Mouse (Mus musculus): ENCODE results near the gene Stx19. TPM values are rescaled to one million over a fixed set of nuclear protein-coding genes. Genes with fewer than 3 reads are reported as not detected.

The Stx19 gene
- not detected in 2 replicates for polyA plus RNA-seq (2012; ENCODE audit: insufficient read depth, insufficient read length, missing spikeins)

- TF ChIP-seq POLR2A (IDR thresholded peaks at IDR 0.05; ENCODE audit: borderline replicate concordance, low read depth, low read length) (no peak), CTCF (IDR thresholded peaks at IDR 0.05; ENCODE audit: low read depth, low read length) (no peak)
- H3K27ac ChIP-seq (ENCODE audit: insufficient read depth, low read depth, low read length) = no peak within 1 kb of the TSS
- H3K4me3 ChIP-seq (ENCODE audit: insufficient read depth, low read length) = no peak within 1 kb of the TSS
- H3K4me1 ChIP-seq (ENCODE audit: control insufficient read depth, insufficient read depth, low read length) = no peaks in the 10 kb centered on the region
Measured at GRCm38 (mm10) chr16:62814491-62814890, at the start of gene Stx19. Gene Stx19, plus strand, starts transcription at chr16:62814676.

GRCm38 (mm10) chr16:62773462-62773861 lies 41.0 kb upstream of the Stx19 start:
- Histone ChIP-seq H3K4me1 (ENCODE audit: control insufficient read depth, insufficient read depth, low read length) (no peaks in the 10 kb centered on the region), H3K27ac (ENCODE audit: insufficient read depth, low read depth, low read length) (no peak overlapping the region), H3K4me3 (ENCODE audit: insufficient read depth, low read length) (no peak overlapping the region)
- no peak for TF ChIP-seq CTCF (IDR thresholded peaks at IDR 0.05; ENCODE audit: low read depth, low read length)
- TF ChIP-seq POLR2A (IDR thresholded peaks at IDR 0.05; ENCODE audit: borderline replicate concordance, low read depth, low read length) = no peak

- no peak overlapping the region for H3K4me3 ChIP-seq (ENCODE audit: insufficient read depth, low read length)
- H3K27ac ChIP-seq (ENCODE audit: insufficient read depth, low read depth, low read length) = no peak overlapping the region
- H3K4me1 ChIP-seq (ENCODE audit: control insufficient read depth, insufficient read depth, low read length) = peaks cover 2% of the 10 kb centered on the region; the same call in 1 of the 2 replicates
- TF ChIP-seq CTCF (IDR thresholded peaks at IDR 0.05; ENCODE audit: low read depth, low read length) (no peak), POLR2A (IDR thresholded peaks at IDR 0.05; ENCODE audit: borderline replicate concordance, low read depth, low read length) (no peak)
Measured at GRCm38 (mm10) chr16:62776034-62776433, 38.4 kb upstream of the Stx19 start.

GRCm38 (mm10) chr16:62778282-62778681 lies 36.2 kb upstream of the Stx19 start:
- Histone ChIP-seq H3K4me1 (ENCODE audit: control insufficient read depth, insufficient read depth, low read length) (peaks cover 8% of the 10 kb centered on the region), H3K27ac (ENCODE audit: insufficient read depth, low read depth, low read length) (no peak overlapping the region), H3K4me3 (ENCODE audit: insufficient read depth, low read length) (no peak overlapping the region)
- no peak for TF ChIP-seq POLR2A (IDR thresholded peaks at IDR 0.05; ENCODE audit: borderline replicate concordance, low read depth, low read length)
- no peak for TF ChIP-seq CTCF (IDR thresholded peaks at IDR 0.05; ENCODE audit: low read depth, low read length)

- Histone ChIP-seq H3K27ac (ENCODE audit: insufficient read depth, low read depth, low read length) (no peak overlapping the region), H3K4me1 (ENCODE audit: control insufficient read depth, insufficient read depth, low read length) (peaks cover 14% of the 10 kb centered on the region), H3K4me3 (ENCODE audit: insufficient read depth, low read length) (no peak overlapping the region)
- TF ChIP-seq POLR2A (IDR thresholded peaks at IDR 0.05; ENCODE audit: borderline replicate concordance, low read depth, low read length) (no peak), CTCF (IDR thresholded peaks at IDR 0.05; ENCODE audit: low read depth, low read length) (no peak)
Measured at GRCm38 (mm10) chr16:62782229-62782628, 32.2 kb upstream of the Stx19 start.

GRCm38 (mm10) chr16:62786621-62787331 lies 27.7 kb upstream of the Stx19 start, which contains the start of gene Nsun3:
Gene Nsun3, minus strand, starts transcription at chr16:62786818.
- Histone ChIP-seq H3K27ac (ENCODE audit: insufficient read depth, low read depth, low read length) (peak within 1 kb of the TSS; percentile 93), H3K4me1 (ENCODE audit: control insufficient read depth, insufficient read depth, low read length) (peaks cover 16% of the 10 kb centered on the region), H3K4me3 (ENCODE audit: insufficient read depth, low read length) (peak within 1 kb of the TSS; percentile 95)
- TF ChIP-seq CTCF (IDR thresholded peaks at IDR 0.05; ENCODE audit: low read depth, low read length) = no peak
- no peak for TF ChIP-seq POLR2A (IDR thresholded peaks at IDR 0.05; ENCODE audit: borderline replicate concordance, low read depth, low read length)

GRCm38 (mm10) chr16:62796608-62797007 lies 17.9 kb upstream of the Stx19 start:
- peaks cover 10% of the 10 kb centered on the region for H3K4me1 ChIP-seq (ENCODE audit: control insufficient read depth, insufficient read depth, low read length)
- TF ChIP-seq CTCF (IDR thresholded peaks at IDR 0.05; ENCODE audit: low read depth, low read length) = no peak
- TF ChIP-seq POLR2A (IDR thresholded peaks at IDR 0.05; ENCODE audit: borderline replicate concordance, low read depth, low read length) = no peak
- H3K4me3 ChIP-seq (ENCODE audit: insufficient read depth, low read length) = no peak overlapping the region
- no peak overlapping the region for H3K27ac ChIP-seq (ENCODE audit: insufficient read depth, low read depth, low read length)

GRCm38 (mm10) chr16:62798808-62799207 lies 15.7 kb upstream of the Stx19 start:
- no peak overlapping the region for H3K27ac ChIP-seq (ENCODE audit: insufficient read depth, low read depth, low read length)
- TF ChIP-seq CTCF (IDR thresholded peaks at IDR 0.05; ENCODE audit: low read depth, low read length) (no peak), POLR2A (IDR thresholded peaks at IDR 0.05; ENCODE audit: borderline replicate concordance, low read depth, low read length) (no peak)
- no peak overlapping the region for H3K4me3 ChIP-seq (ENCODE audit: insufficient read depth, low read length)
- peaks cover 10% of the 10 kb centered on the region for H3K4me1 ChIP-seq (ENCODE audit: control insufficient read depth, insufficient read depth, low read length)

- peaks cover 12% of the 10 kb centered on the region for H3K4me1 ChIP-seq (ENCODE audit: control insufficient read depth, insufficient read depth, low read length)
- TF ChIP-seq CTCF (IDR thresholded peaks at IDR 0.05; ENCODE audit: low read depth, low read length) (no peak), POLR2A (IDR thresholded peaks at IDR 0.05; ENCODE audit: borderline replicate concordance, low read depth, low read length) (no peak)
- H3K27ac ChIP-seq (ENCODE audit: insufficient read depth, low read depth, low read length) = no peak overlapping the region
- no peak overlapping the region for H3K4me3 ChIP-seq (ENCODE audit: insufficient read depth, low read length)
Measured at GRCm38 (mm10) chr16:62799426-62799825, 15.1 kb upstream of the Stx19 start.

- no peak overlapping the region for H3K27ac ChIP-seq (ENCODE audit: insufficient read depth, low read depth, low read length)
- H3K4me3 ChIP-seq (ENCODE audit: insufficient read depth, low read length) = no peak overlapping the region
- peaks cover 15% of the 10 kb centered on the region for H3K4me1 ChIP-seq (ENCODE audit: control insufficient read depth, insufficient read depth, low read length)
- no peak for TF ChIP-seq POLR2A (IDR thresholded peaks at IDR 0.05; ENCODE audit: borderline replicate concordance, low read depth, low read length)
- TF ChIP-seq CTCF (IDR thresholded peaks at IDR 0.05; ENCODE audit: low read depth, low read length) = no peak
Measured at GRCm38 (mm10) chr16:62799839-62800238, 14.6 kb upstream of the Stx19 start.

Measured in bone marrow macrophage, adult 2 months (primary cell).